Mouse (Mus musculus): Measurements from ENCODE around the gene Gmpr2.
A peak's percentile ranks its signal among the peaks of the same experiment; 100 is the strongest.

Gene Gmpr2

GRCm38 (mm10) chr14:55681160-55682117 is 9.7 kb downstream of the Gmpr2 start, which contains the start of gene Tinf2:
Tinf2 (minus strand) TSS chr14:55681820.
- DNase-seq (ENCODE audit: low spot score) = peak; percentile 93

- DNase-seq (ENCODE audit: low spot score) = no peak
These were observed 10.4 kb downstream of the Gmpr2 start for GRCm38 (mm10) chr14:55682118-55682493.

- DNase-seq (ENCODE audit: low spot score) = no peak
These were observed 17.7 kb downstream of the Gmpr2 start for GRCm38 (mm10) chr14:55689433-55689832.

GRCm38 (mm10) chr14:55697226-55697625 is 25.5 kb downstream of the Gmpr2 start:
- DNase-seq (ENCODE audit: low spot score) = no peak

- no peak for DNase-seq (ENCODE audit: low spot score)
These were observed 29.4 kb downstream of the Gmpr2 start for GRCm38 (mm10) chr14:55701131-55701530.

- no peak for DNase-seq (ENCODE audit: low spot score)
These were observed 31.0 kb downstream of the Gmpr2 start for GRCm38 (mm10) chr14:55702761-55703160.

- no peak for DNase-seq (ENCODE audit: low spot score)
These were observed 34.4 kb downstream of the Gmpr2 start for GRCm38 (mm10) chr14:55706051-55706600.

- no peak for DNase-seq (ENCODE audit: low spot score)
These were observed 35.7 kb downstream of the Gmpr2 start for GRCm38 (mm10) chr14:55707397-55707796.

GRCm38 (mm10) chr14:55709509-55709908 is 37.8 kb downstream of the Gmpr2 start:
- no peak for DNase-seq (ENCODE audit: low spot score)

GRCm38 (mm10) chr14:55711786-55712185 is 40.0 kb downstream of the Gmpr2 start:
- no peak for DNase-seq (ENCODE audit: low spot score)

GRCm38 (mm10) chr14:55713007-55713728 is 41.4 kb downstream of the Gmpr2 start:
- peak; percentile 61 for DNase-seq (ENCODE audit: low spot score)

- DNase-seq (ENCODE audit: low spot score) = peak; percentile 37
These were observed 42.0 kb downstream of the Gmpr2 start, which contains the start of gene Tgm1 for GRCm38 (mm10) chr14:55713729-55714122. Tgm1 (minus strand) TSS chr14:55713926.

GRCm38 (mm10) chr14:55714893-55715292 is 43.2 kb downstream of the Gmpr2 start:
- DNase-seq (ENCODE audit: low spot score) = peak; percentile 38

GRCm38 (mm10) chr14:55716271-55716670 is 44.5 kb downstream of the Gmpr2 start:
- DNase-seq (ENCODE audit: low spot score) = no peak

GRCm38 (mm10) chr14:55716884-55717283 is 45.1 kb downstream of the Gmpr2 start:
- DNase-seq (ENCODE audit: low spot score) = no peak

- DNase-seq (ENCODE audit: low spot score) = no peak
These were observed 48.0 kb downstream of the Gmpr2 start for GRCm38 (mm10) chr14:55719737-55720136.

- no peak for DNase-seq (ENCODE audit: low spot score)
These were observed 48.9 kb downstream of the Gmpr2 start for GRCm38 (mm10) chr14:55720666-55721065.

GRCm38 (mm10) chr14:55721076-55721475 is 49.3 kb downstream of the Gmpr2 start:
- DNase-seq (ENCODE audit: low spot score) = no peak

- DNase-seq (ENCODE audit: low spot score) = peak; percentile 94
These were observed 50.1 kb downstream of the Gmpr2 start, which contains the start of gene Rabggta for GRCm38 (mm10) chr14:55721700-55722437. Rabggta (minus strand) TSS chr14:55722263.

GRCm38 (mm10) chr14:55722438-55722945 is 50.8 kb downstream of the Gmpr2 start:
- no peak for DNase-seq (ENCODE audit: low spot score)

GRCm38 (mm10) chr14:55723433-55723832 is 51.7 kb downstream of the Gmpr2 start:
- DNase-seq (ENCODE audit: low spot score) = no peak
